Mouse (Mus musculus) heart, postnatal 0 days (tissue): ENCODE data around the gene Sdk2. TPM values are rescaled to one million over a fixed set of nuclear protein-coding genes. Genes with fewer than 3 reads are reported as not detected.

ENCODE experiments used
- ATAC-seq: fragments of 200-750 bp; cut with Nextera tagmentation; 2 replicates; pipeline ENCODE4 v1.8.0; 2017; ENCODE audit warnings: low read depth, moderate number of reproducible peaks, moderate library complexity; ENCODE audit not compliant: insufficient read depth
- DNase-seq: peaks from one replicate; pipeline ENCODE4 v3.0.0-alpha.2; 2016; ENCODE audit warnings: low spot score
- H3K27ac ChIP-seq: fragments of 300-500 bp; sonication (generic); 2 replicates; pipeline ENCODE4 v1.5.1; 2014; ENCODE audit warnings: low read depth, mild to moderate bottlenecking
- H3K27me3 ChIP-seq: fragments of 300-500 bp; sonication (generic); 2 replicates; pipeline ENCODE4 v1.6.1; 2014; ENCODE audit warnings: low read length, mixed read lengths; ENCODE audit not compliant: control insufficient read depth, insufficient read depth
- H3K36me3 ChIP-seq: fragments of 300-500 bp; sonication (generic); replicated peaks from 2 replicates; pipeline ENCODE4 v1.6.1; 2014; ENCODE audit warnings: low read length, mixed read lengths; ENCODE audit not compliant: control insufficient read depth, insufficient read depth
- H3K4me1 ChIP-seq: fragments of 300-500 bp; sonication (generic); 2 replicates; pipeline ENCODE4 v1.6.1; 2014; ENCODE audit warnings: antibody characterized with exemption; ENCODE audit not compliant: control insufficient read depth, insufficient read depth
- H3K4me2 ChIP-seq: fragments of 300-500 bp; sonication (generic); 2 replicates; pipeline ENCODE4 v1.6.1; 2014; ENCODE audit warnings: low read depth, mild to moderate bottlenecking, low read length, moderate library complexity
- H3K4me3 ChIP-seq: fragments of 300-500 bp; sonication (generic); 2 replicates; pipeline ENCODE4 v1.5.1; 2014; ENCODE audit warnings: low read depth, low read length
- H3K9ac ChIP-seq: fragments of 300-500 bp; sonication (generic); replicated peaks from 2 replicates; pipeline ENCODE4 v1.6.1; 2014; ENCODE audit warnings: low read depth, low read length, mixed read lengths
- H3K9me3 ChIP-seq: fragments of 300-500 bp; sonication (generic); replicated peaks from 2 replicates; pipeline ENCODE4 v1.6.1; 2016; ENCODE audit warnings: low read length; ENCODE audit not compliant: control insufficient read depth
- CTCF ChIP-seq: IDR thresholded peaks from 2 replicates; pipeline ENCODE4 v1.5.1; 2016; ENCODE audit warnings: antibody characterized with exemption, control low read depth, low read depth
- EP300 ChIP-seq: IDR thresholded peaks from 2 replicates; pipeline ENCODE4 v1.6.1; 2016; ENCODE audit warnings: antibody characterized with exemption, low read depth
- WGBS: fragments of 180-500 bp; shearing (Covaris S2); extraction: QIAGEN DNeasy Blood & Tissue Kit; methylation state at CpG from one replicate; pipeline ENCODE4 v1.1.7; 2014; 5-methylcytosine and 5-hydroxymethylcytosine counted together
- polyA plus RNA-seq: library from polyadenylated mRNA; unstranded; fragments of >200 nt; fragmentation: Nextera tagmentation; extraction: Ambion mirVana; gene quantifications from 2 replicates; pipeline ENCODE4 v1.2.1, GENCODE M21; 2015
- total RNA-seq: library from RNA; depleted of rRNA; stranded (reverse); fragments of >200 nt; gene quantifications from 2 replicates; pipeline ENCODE4 v1.2.3, GENCODE M21; 2014; ENCODE audit warnings: low replicate concordance

The Sdk2 gene
- total and polyA plus RNA-seq, 2 experiments from 2014 or later = 0.27 to 1.9 TPM

- TF ChIP-seq EP300 (no peak), CTCF (no peak)
- Histone ChIP-seq H3K4me2 (no peak overlapping the region), H3K9ac (no peak overlapping the region), H3K36me3 (no peaks in the 10 kb centered on the region), H3K27ac (no peak overlapping the region), H3K4me3 (no peak overlapping the region), H3K4me1 (no peaks in the 10 kb centered on the region), H3K27me3 (no peaks in the 10 kb centered on the region), H3K9me3 (no peaks in the 10 kb centered on the region)
- DNase-seq = no peak
- 95% methylated on average over 12 of the region's 12 CpGs for WGBS
- ATAC-seq = no peak
These were observed 88.5 kb downstream of the Sdk2 start for GRCm38 (mm10) chr11:113978318-113978717.

- TF ChIP-seq EP300 (no peak), CTCF (no peak)
- H3K27ac ChIP-seq = no peak overlapping the region
- WGBS = 76% methylated on average over 3 of the region's 3 CpGs
- H3K27me3 ChIP-seq = no peaks in the 10 kb centered on the region
- no peak for ATAC-seq
- H3K9ac ChIP-seq = no peak overlapping the region
- H3K36me3 ChIP-seq = no peaks in the 10 kb centered on the region
- H3K9me3 ChIP-seq = peaks cover 5% of the 10 kb centered on the region; the same call in 1 of the 2 replicates
- no peaks in the 10 kb centered on the region for H3K4me1 ChIP-seq
- no peak overlapping the region for H3K4me3 ChIP-seq
- H3K4me2 ChIP-seq = no peak overlapping the region
- no peak for DNase-seq
These were observed 91.2 kb downstream of the Sdk2 start for GRCm38 (mm10) chr11:113975667-113975970.

- WGBS = 48% methylated on average over 16 of the region's 16 CpGs
- no peak overlapping the region for H3K27ac ChIP-seq
- no peak overlapping the region for H3K4me3 ChIP-seq
- peaks cover 10% of the 10 kb centered on the region; the same call in 1 of the 2 replicates for H3K9me3 ChIP-seq
- H3K9ac ChIP-seq = no peak overlapping the region
- no peaks in the 10 kb centered on the region for H3K36me3 ChIP-seq
- no peaks in the 10 kb centered on the region for H3K27me3 ChIP-seq
- H3K4me1 ChIP-seq = no peaks in the 10 kb centered on the region
- ATAC-seq = no peak
- no peak overlapping the region for H3K4me2 ChIP-seq
- no peak for TF ChIP-seq CTCF
- TF ChIP-seq EP300 = no peak
- DNase-seq = no peak
These were observed 91.8 kb downstream of the Sdk2 start for GRCm38 (mm10) chr11:113974876-113975666.

GRCm38 (mm10) chr11:113972517-113972872, 94.4 kb downstream of the Sdk2 start:
- ATAC-seq (0 out of 2 replicates have a peak, but pooled peaks have one; percentile 27), DNase-seq (peak; percentile 48)
- no peak for TF ChIP-seq CTCF
- no peak for TF ChIP-seq EP300
- Histone ChIP-seq H3K4me2 (no peak overlapping the region), H3K36me3 (no peaks in the 10 kb centered on the region), H3K9me3 (peaks cover 36% of the 10 kb centered on the region), H3K9ac (no peak overlapping the region), H3K4me3 (no peak overlapping the region), H3K4me1 (no peaks in the 10 kb centered on the region), H3K27ac (no peak overlapping the region), H3K27me3 (no peaks in the 10 kb centered on the region)
- 48% methylated on average over 3 of the region's 3 CpGs for WGBS

GRCm38 (mm10) chr11:113971609-113972516, 95.0 kb downstream of the Sdk2 start:
- H3K27me3 ChIP-seq = no peaks in the 10 kb centered on the region
- H3K36me3 ChIP-seq = no peaks in the 10 kb centered on the region
- peaks cover 42% of the 10 kb centered on the region for H3K9me3 ChIP-seq
- DNase-seq (peak; percentile 14), ATAC-seq (no peak)
- no peak for TF ChIP-seq CTCF
- 81% methylated on average over 19 of the region's 19 CpGs for WGBS
- H3K4me1 ChIP-seq = no peaks in the 10 kb centered on the region
- no peak overlapping the region for H3K4me3 ChIP-seq
- H3K9ac ChIP-seq = no peak overlapping the region
- H3K4me2 ChIP-seq = no peak overlapping the region
- H3K27ac ChIP-seq = no peak overlapping the region
